Mouse (Mus musculus) heart, embryonic 10.5 days (tissue): ENCODE data around the gene Ipo11. TPM values are rescaled to one million over a fixed set of nuclear protein-coding genes. Genes with fewer than 3 reads are reported as not detected.

Source experiments
- DNase-seq: peaks from one replicate; pipeline ENCODE4 v3.0.0-alpha.2; 2017; ENCODE audit warnings: low spot score
- H3K27ac ChIP-seq: fragments of 300-500 bp; sonication (generic); 2 replicates; pipeline ENCODE4 v1.5.1; 2016; ENCODE audit warnings: mild to moderate bottlenecking
- H3K27me3 ChIP-seq: fragments of 300-500 bp; sonication (generic); 2 replicates; pipeline ENCODE4 v1.6.1; 2016; ENCODE audit warnings: mild to moderate bottlenecking; ENCODE audit not compliant: poor library complexity, insufficient read depth, severe bottlenecking
- H3K36me3 ChIP-seq: fragments of 300-500 bp; sonication (generic); 2 replicates; pipeline ENCODE4 v1.6.1; 2016; ENCODE audit warnings: mild to moderate bottlenecking, moderate library complexity
- H3K4me1 ChIP-seq: fragments of 300-500 bp; sonication (generic); 2 replicates; pipeline ENCODE4 v1.6.1; 2016; ENCODE audit warnings: mild to moderate bottlenecking
- H3K4me3 ChIP-seq: fragments of 300-500 bp; sonication (generic); 2 replicates; pipeline ENCODE4 v1.5.1; 2016; ENCODE audit warnings: mild to moderate bottlenecking, moderate library complexity
- H3K9me3 ChIP-seq: fragments of 300-500 bp; sonication (generic); 2 replicates; pipeline ENCODE4 v1.6.1; 2016; ENCODE audit warnings: mild to moderate bottlenecking, moderate library complexity
- WGBS: fragments of 180-500 bp; shearing (Covaris S2); methylation state at CpG from one replicate; pipeline ENCODE4 v1.1.7; 2016; 5-methylcytosine and 5-hydroxymethylcytosine counted together
- polyA plus RNA-seq: library from polyadenylated mRNA; unstranded; fragments of >200 nt; fragmentation: Nextera tagmentation; extraction: Ambion mirVana; gene quantifications from 2 replicates; pipeline ENCODE4 v1.2.1, GENCODE M21; 2016

The Ipo11 gene
- polyA plus RNA-seq, 1 experiment from 2014 or later = 88.0 TPM

GRCm38 (mm10) chr13:106805146-106805545 is 131.6 kb downstream of the Ipo11 start:
- H3K36me3 ChIP-seq = peaks cover 36% of the 10 kb centered on the region; the same call in 1 of the 2 replicates
- DNase-seq = no peak

GRCm38 (mm10) chr13:106798026-106798425 is 138.7 kb downstream of the Ipo11 start:
- DNase-seq = no peak
- Histone ChIP-seq H3K9me3 (no peaks in the 10 kb centered on the region), H3K36me3 (peaks cover 36% of the 10 kb centered on the region), H3K4me1 (no peaks in the 10 kb centered on the region), H3K4me3 (no peak overlapping the region), H3K27ac (no peak overlapping the region), H3K27me3 (no peaks in the 10 kb centered on the region)
- 75% methylated on average over 3 of the region's 3 CpGs for whole genome bisulfite sequencing

More at GRCm38 (mm10) chr13:106805146-106805545, 131.6 kb downstream of the Ipo11 start:
- Histone ChIP-seq H3K4me1 (no peaks in the 10 kb centered on the region), H3K27me3 (no peaks in the 10 kb centered on the region), H3K9me3 (no peaks in the 10 kb centered on the region), H3K4me3 (no peak overlapping the region), H3K27ac (no peak overlapping the region)
- 93% methylated on average over 5 of the region's 5 CpGs for WGBS

- no peak overlapping the region for H3K4me3 ChIP-seq
- no peaks in the 10 kb centered on the region for H3K4me1 ChIP-seq
- H3K27me3 ChIP-seq = no peaks in the 10 kb centered on the region
- peak; percentile 46 for DNase-seq
- H3K27ac ChIP-seq = no peak overlapping the region
- H3K9me3 ChIP-seq = no peaks in the 10 kb centered on the region
- WGBS = 92% methylated on average over 7 of the region's 7 CpGs
- peaks cover 22% of the 10 kb centered on the region for H3K36me3 ChIP-seq
Observed at GRCm38 (mm10) chr13:106788817-106789216, 147.9 kb downstream of the Ipo11 start.

GRCm38 (mm10) chr13:106768807-106769206 is 168.0 kb downstream of the Ipo11 start:
- Histone ChIP-seq H3K36me3 (no peaks in the 10 kb centered on the region), H3K27me3 (no peaks in the 10 kb centered on the region), H3K9me3 (no peaks in the 10 kb centered on the region), H3K27ac (no peak overlapping the region), H3K4me3 (no peak overlapping the region), H3K4me1 (no peaks in the 10 kb centered on the region)
- 86% methylated on average over 10 of the region's 10 CpGs for WGBS
- DNase-seq = no peak

GRCm38 (mm10) chr13:106762611-106763010 is 174.1 kb downstream of the Ipo11 start:
- Histone ChIP-seq H3K27ac (no peak overlapping the region), H3K36me3 (no peaks in the 10 kb centered on the region), H3K9me3 (no peaks in the 10 kb centered on the region), H3K4me3 (no peak overlapping the region), H3K4me1 (peaks cover 12% of the 10 kb centered on the region; the same call in 1 of the 2 replicates), H3K27me3 (no peaks in the 10 kb centered on the region)
- 53% methylated on average over 1 of the region's 1 CpGs for WGBS
- DNase-seq = no peak

GRCm38 (mm10) chr13:106761661-106762060 is 175.1 kb downstream of the Ipo11 start:
- Histone ChIP-seq H3K36me3 (no peaks in the 10 kb centered on the region), H3K27ac (no peak overlapping the region), H3K4me1 (peaks cover 12% of the 10 kb centered on the region; the same call in 1 of the 2 replicates), H3K4me3 (no peak overlapping the region), H3K27me3 (no peaks in the 10 kb centered on the region), H3K9me3 (no peaks in the 10 kb centered on the region)
- no peak for DNase-seq
- 85% methylated on average over 1 of the region's 1 CpGs for WGBS

GRCm38 (mm10) chr13:106760232-106760875 is 176.4 kb downstream of the Ipo11 start:
- DNase-seq = no peak
- H3K27me3 ChIP-seq = no peaks in the 10 kb centered on the region
- H3K27ac ChIP-seq = peak overlapping the region; percentile 23; the same call in 1 of the 2 replicates
- H3K4me1 ChIP-seq = peaks cover 12% of the 10 kb centered on the region; the same call in 1 of the 2 replicates
- no peak overlapping the region for H3K4me3 ChIP-seq
- WGBS = 47% methylated on average over 14 of the region's 14 CpGs
- no peaks in the 10 kb centered on the region for H3K9me3 ChIP-seq
- no peaks in the 10 kb centered on the region for H3K36me3 ChIP-seq

GRCm38 (mm10) chr13:106755892-106756291 is 180.9 kb downstream of the Ipo11 start:
- no peak for DNase-seq
- WGBS = 72% methylated on average over 5 of the region's 5 CpGs
- H3K4me1 ChIP-seq = peaks cover 9% of the 10 kb centered on the region; the same call in 1 of the 2 replicates
- H3K36me3 ChIP-seq = no peaks in the 10 kb centered on the region
- no peak overlapping the region for H3K4me3 ChIP-seq
- no peak overlapping the region for H3K27ac ChIP-seq
- no peaks in the 10 kb centered on the region for H3K27me3 ChIP-seq
- no peaks in the 10 kb centered on the region for H3K9me3 ChIP-seq

GRCm38 (mm10) chr13:106754216-106754615 is 182.5 kb downstream of the Ipo11 start:
- H3K9me3 ChIP-seq = no peaks in the 10 kb centered on the region
- H3K27ac ChIP-seq = no peak overlapping the region
- H3K36me3 ChIP-seq = no peaks in the 10 kb centered on the region
- H3K4me1 ChIP-seq = no peaks in the 10 kb centered on the region
- no peak for DNase-seq
- H3K27me3 ChIP-seq = no peaks in the 10 kb centered on the region
- no peak overlapping the region for H3K4me3 ChIP-seq
- WGBS = 79% methylated on average over 3 of the region's 3 CpGs

- DNase-seq = no peak
- Histone ChIP-seq H3K27me3 (no peaks in the 10 kb centered on the region), H3K9me3 (no peaks in the 10 kb centered on the region), H3K4me1 (no peaks in the 10 kb centered on the region), H3K27ac (no peak overlapping the region), H3K36me3 (no peaks in the 10 kb centered on the region), H3K4me3 (no peak overlapping the region)
- WGBS = 81% methylated on average over 1 of the region's 1 CpGs
Observed at GRCm38 (mm10) chr13:106751951-106752350, 184.8 kb downstream of the Ipo11 start.

- 77% methylated on average over 5 of the region's 5 CpGs for WGBS
- H3K27me3 ChIP-seq = no peaks in the 10 kb centered on the region
- no peaks in the 10 kb centered on the region for H3K4me1 ChIP-seq
- no peak overlapping the region for H3K27ac ChIP-seq
- H3K4me3 ChIP-seq = no peak overlapping the region
- no peaks in the 10 kb centered on the region for H3K36me3 ChIP-seq
- DNase-seq = no peak
- H3K9me3 ChIP-seq = no peaks in the 10 kb centered on the region
Observed at GRCm38 (mm10) chr13:106746823-106747222, 189.9 kb downstream of the Ipo11 start.

- no peaks in the 10 kb centered on the region for H3K27me3 ChIP-seq
- no peaks in the 10 kb centered on the region for H3K36me3 ChIP-seq
- no peak overlapping the region for H3K4me3 ChIP-seq
- H3K4me1 ChIP-seq = no peaks in the 10 kb centered on the region
- no peak for DNase-seq
- WGBS = 29% methylated on average over 6 of the region's 6 CpGs
- H3K9me3 ChIP-seq = no peaks in the 10 kb centered on the region
- H3K27ac ChIP-seq = no peak overlapping the region
Observed at GRCm38 (mm10) chr13:106745201-106745600, 191.6 kb downstream of the Ipo11 start.
